In the genomic region with DNA sequence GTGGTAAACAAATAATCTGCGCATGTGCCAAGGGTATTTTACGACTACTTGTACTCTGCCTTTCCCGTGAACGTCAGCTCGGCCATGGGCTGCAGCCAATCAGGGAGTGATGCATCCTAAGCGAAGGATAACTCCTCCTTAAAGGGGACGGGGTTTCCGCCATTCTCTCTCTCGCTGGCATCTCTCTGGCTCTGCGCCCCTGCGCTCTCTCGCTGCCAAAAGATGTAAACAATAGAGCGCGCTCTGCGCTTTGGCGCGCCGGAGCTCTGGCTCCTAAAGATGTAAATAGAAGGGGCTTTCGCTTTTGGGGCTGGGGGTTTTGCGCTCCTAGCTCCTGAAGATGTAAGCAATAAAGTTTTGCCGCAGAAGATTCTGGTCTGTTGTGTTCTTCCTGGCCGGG, we compare ENCODE assay signal across 7 mouse cellular contexts.
DNase-seq lines count a peak whose midpoint lies in the region; ATAC-seq and TF ChIP-seq lines count a peak whose summit lies in the region.
"Not testable (repeated sequence)": the region's sequence is repeated elsewhere in the genome, so short reads cannot be mapped to it uniquely, and the experiment has no call there.

No protein-coding gene starts in this region.

- not testable (repeated sequence) for H3K9me3 ChIP-seq in forebrain, embryonic 13.5 days (replicated peaks); forebrain, embryonic 16.5 days (ENCODE audit: control insufficient read depth, low read length); midbrain, embryonic 12.5 days

- not testable (repeated sequence) for H3K4me3 ChIP-seq in cerebellum, adult 2 months (replicated peaks; ENCODE audit: insufficient read depth, low read depth, low read length); forebrain, embryonic 13.5 days; midbrain, embryonic 12.5 days
- 0 out of 2 replicates have a peak overlapping the region, but pooled peaks have one; percentile 1 for H3K4me3 ChIP-seq in forebrain, embryonic 16.5 days (replicated peaks; ENCODE audit: low read length)

- H3K9ac ChIP-seq in forebrain, embryonic 13.5 days; forebrain, embryonic 16.5 days (replicated peaks; ENCODE audit: low read depth, low read length); midbrain, embryonic 12.5 days (replicated peaks): not testable (repeated sequence)

- not testable (repeated sequence) for H3K27me3 ChIP-seq in cerebellum, adult 2 months (ENCODE audit: control insufficient read depth, insufficient read depth, low read length); forebrain, embryonic 13.5 days; forebrain, embryonic 16.5 days (replicated peaks; ENCODE audit: control insufficient read depth, insufficient read depth, low read length); midbrain, embryonic 12.5 days

- 71% methylated on average over 19 of the region's 22 CpGs for WGBS in cerebellum, adult 2 months
- WGBS in forebrain, embryonic 13.5 days: 86% methylated on average over 20 of the region's 22 CpGs
- WGBS in forebrain, embryonic 16.5 days: 82% methylated on average over 17 of the region's 22 CpGs
- WGBS in midbrain, embryonic 12.5 days: 95% methylated on average over 19 of the region's 22 CpGs

- TF ChIP-seq CTCF in cerebellum, adult 2 months (IDR thresholded peaks at IDR 0.05; ENCODE audit: borderline replicate concordance, insufficient read depth, low read depth, low read length): not testable (repeated sequence)

- peak overlapping the region; percentile 9 for H3K27ac ChIP-seq in cerebellum, adult 2 months (ENCODE audit: insufficient read depth, low read length)
- not testable (repeated sequence) for H3K27ac ChIP-seq in forebrain, embryonic 13.5 days; forebrain, embryonic 16.5 days (ENCODE audit: low read length); midbrain, embryonic 12.5 days (replicated peaks)

- DNase-seq in cerebellum, adult 11 months: peak; percentile 29
- DNase-seq in cerebellum, adult 2 months: peak; percentile 36 to 49
- DNase-seq in cerebellum, adult 9-11 months: peak; percentile 52
- DNase-seq in right cerebral cortex, postnatal 4 days: peak; percentile 7

- not testable (repeated sequence) for TF ChIP-seq POLR2A in cerebellum, adult 2 months (IDR thresholded peaks at IDR 0.05; ENCODE audit: borderline replicate concordance, insufficient read depth, low read length)

- not testable (repeated sequence) for H3K36me3 ChIP-seq in forebrain, embryonic 13.5 days (ENCODE audit: poor library complexity, severe bottlenecking); forebrain, embryonic 16.5 days (ENCODE audit: control insufficient read depth, insufficient read depth); midbrain, embryonic 12.5 days

- H3K4me1 ChIP-seq in cerebellum, adult 2 months (ENCODE audit: control insufficient read depth, insufficient read depth, low read length); forebrain, embryonic 13.5 days; forebrain, embryonic 16.5 days (replicated peaks; ENCODE audit: control insufficient read depth, insufficient read depth, low read length); midbrain, embryonic 12.5 days: not testable (repeated sequence)

- peak; percentile 24; the same call in 1 of the 2 replicates for ATAC-seq in forebrain, embryonic 13.5 days
- peak; percentile 28; the same call in 1 of the 2 replicates for ATAC-seq in forebrain, embryonic 16.5 days
- 0 out of 2 replicates have a peak, but pooled peaks have one; percentile 34 for ATAC-seq in midbrain, embryonic 12.5 days (ENCODE audit: low FRiP score, low read depth)

- not testable (repeated sequence) for H3K4me2 ChIP-seq in forebrain, embryonic 13.5 days; forebrain, embryonic 16.5 days (ENCODE audit: low read length); midbrain, embryonic 12.5 days (replicated peaks)
